Mouse (Mus musculus) small intestine, adult 2 months (tissue): ENCODE data around the gene Gp1ba.

Experiments
- CTCF ChIP-seq: fragments of 200-500 bp; IDR thresholded peaks from 2 replicates; pipeline ENCODE4 v1.5.1; 2012; ENCODE audit warnings: low read depth, mild to moderate bottlenecking, control low read depth, inconsistent platforms, low read length, moderate library complexity, mixed read lengths; ENCODE audit not compliant: insufficient replicate concordance, insufficient read length; ENCODE audit errors: extremely low read depth
- POLR2A ChIP-seq: fragments of 200-500 bp; IDR thresholded peaks from 2 replicates; pipeline ENCODE4 v1.6.1; 2012; ENCODE audit warnings: low read depth, mild to moderate bottlenecking, control low read depth, inconsistent platforms, low read length, moderate library complexity

DNA sequence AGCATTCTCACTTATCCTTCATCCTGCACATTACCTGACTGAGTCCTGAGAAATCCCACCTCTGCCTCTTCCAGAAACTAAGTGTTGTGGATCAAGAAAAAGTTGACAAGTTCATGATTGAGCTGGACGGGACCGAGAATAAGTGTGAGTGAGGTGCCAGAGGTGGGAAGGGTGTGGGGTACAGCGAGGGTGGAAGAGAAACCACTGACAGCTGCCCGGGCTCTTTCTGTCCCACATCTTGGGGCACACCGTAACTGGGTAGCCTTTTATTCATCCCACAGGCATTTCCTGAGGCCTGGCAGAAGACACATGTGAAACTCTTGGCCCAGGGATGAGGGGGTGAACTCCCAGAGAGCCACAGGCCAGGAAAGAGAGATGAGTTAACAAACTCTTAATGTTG lies 19.6 kb downstream of the Gp1ba start:
- TF ChIP-seq POLR2A (no peak), CTCF (no peak)
